Mouse (Mus musculus): Measurements from ENCODE around the gene Klhl28. TPM values are rescaled to one million over a fixed set of nuclear protein-coding genes. Genes with fewer than 3 reads are reported as not detected.

Klhl28 gene
- polyA plus RNA-seq (2015; fragmentation: Nextera tagmentation; extraction: Ambion mirVana) = 20.6 and 21.9 TPM in 2 replicates

GRCm38 (mm10) chr12:64965124-64966026 is at the start of gene Klhl28, which contains the start of gene Togaram1:
Gene Klhl28 (minus strand): TSS chr12:64965534.
Gene Togaram1 (plus strand): TSS chr12:64965804.
- Histone ChIP-seq H3K4me1 (replicated peaks) (peaks cover 50% of the 10 kb centered on the region), H3K27ac (replicated peaks) (peak within 1 kb of the TSS; percentile 88), H3K4me3 (peak within 1 kb of the TSS; percentile 86), H3K9me3 (no peaks in the 10 kb centered on the region), H3K27me3 (no peaks in the 10 kb centered on the region), H3K9ac (peak within 1 kb of the TSS; percentile 77), H3K36me3 (no peaks in the 10 kb centered on the region), H3K4me2 (peak within 1 kb of the TSS; percentile 92)
- under 1% methylated on average over 45 of the region's 45 CpGs for WGBS
- peak; percentile 100 for ATAC-seq (ENCODE audit: low FRiP score, low read depth)

GRCm38 (mm10) chr12:65007725-65008124 is 42.4 kb upstream of the Klhl28 start:
- Histone ChIP-seq H3K4me3 (no peak overlapping the region), H3K27me3 (no peaks in the 10 kb centered on the region), H3K9me3 (no peaks in the 10 kb centered on the region), H3K4me1 (replicated peaks) (no peaks in the 10 kb centered on the region), H3K27ac (replicated peaks) (no peak overlapping the region), H3K9ac (no peak overlapping the region), H3K4me2 (no peak overlapping the region), H3K36me3 (peaks cover 64% of the 10 kb centered on the region)
- no peak for ATAC-seq (ENCODE audit: low FRiP score, low read depth)
- WGBS = 92% methylated on average over 3 of the region's 3 CpGs

GRCm38 (mm10) chr12:64977518-64977917 is 12.2 kb upstream of the Klhl28 start:
- 83% methylated on average over 1 of the region's 1 CpGs for WGBS
- Histone ChIP-seq H3K27ac (replicated peaks) (no peak overlapping the region), H3K27me3 (no peaks in the 10 kb centered on the region), H3K9me3 (no peaks in the 10 kb centered on the region), H3K4me1 (replicated peaks) (peaks cover 4% of the 10 kb centered on the region; the same call in 1 of the 2 replicates), H3K36me3 (peaks cover 23% of the 10 kb centered on the region), H3K4me3 (no peak overlapping the region), H3K4me2 (no peak overlapping the region), H3K9ac (no peak overlapping the region)
- no peak for ATAC-seq (ENCODE audit: low FRiP score, low read depth)

- no peak overlapping the region for H3K27ac ChIP-seq (replicated peaks)
- WGBS = 87% methylated on average over 1 of the region's 1 CpGs
- no peaks in the 10 kb centered on the region for H3K9me3 ChIP-seq
- no peaks in the 10 kb centered on the region for H3K27me3 ChIP-seq
- no peak overlapping the region for H3K4me2 ChIP-seq
- no peak overlapping the region for H3K4me3 ChIP-seq
- no peak for ATAC-seq (ENCODE audit: low FRiP score, low read depth)
- H3K36me3 ChIP-seq = peaks cover 18% of the 10 kb centered on the region
- peaks cover 14% of the 10 kb centered on the region for H3K4me1 ChIP-seq (replicated peaks)
- no peak overlapping the region for H3K9ac ChIP-seq
These were observed 10.9 kb upstream of the Klhl28 start for GRCm38 (mm10) chr12:64976191-64976590.

- peaks cover 20% of the 10 kb centered on the region for H3K4me1 ChIP-seq (replicated peaks)
- no peak overlapping the region for H3K9ac ChIP-seq
- no peak overlapping the region for H3K4me2 ChIP-seq
- ATAC-seq (ENCODE audit: low FRiP score, low read depth) = no peak
- H3K9me3 ChIP-seq = no peaks in the 10 kb centered on the region
- H3K27ac ChIP-seq (replicated peaks) = no peak overlapping the region
- 72% methylated on average over 6 of the region's 6 CpGs for WGBS
- no peaks in the 10 kb centered on the region for H3K27me3 ChIP-seq
- H3K36me3 ChIP-seq = peaks cover 16% of the 10 kb centered on the region
- H3K4me3 ChIP-seq = no peak overlapping the region
These were observed 10.2 kb upstream of the Klhl28 start for GRCm38 (mm10) chr12:64975558-64975957.

GRCm38 (mm10) chr12:64972063-64972462 is 6.7 kb upstream of the Klhl28 start:
- H3K4me1 ChIP-seq (replicated peaks) = peaks cover 49% of the 10 kb centered on the region
- no peak overlapping the region for H3K4me3 ChIP-seq
- H3K27ac ChIP-seq (replicated peaks) = no peak overlapping the region
- no peak for ATAC-seq (ENCODE audit: low FRiP score, low read depth)
- WGBS = 74% methylated on average over 6 of the region's 6 CpGs
- no peaks in the 10 kb centered on the region for H3K9me3 ChIP-seq
- H3K4me2 ChIP-seq = peak overlapping the region; percentile 26
- no peaks in the 10 kb centered on the region for H3K27me3 ChIP-seq
- H3K9ac ChIP-seq = no peak overlapping the region
- H3K36me3 ChIP-seq = no peaks in the 10 kb centered on the region

GRCm38 (mm10) chr12:64971399-64971798 is 6.1 kb upstream of the Klhl28 start:
- H3K4me3 ChIP-seq = no peak overlapping the region
- no peaks in the 10 kb centered on the region for H3K27me3 ChIP-seq
- H3K36me3 ChIP-seq = no peaks in the 10 kb centered on the region
- H3K27ac ChIP-seq (replicated peaks) = no peak overlapping the region
- H3K4me1 ChIP-seq (replicated peaks) = peaks cover 55% of the 10 kb centered on the region
- H3K4me2 ChIP-seq = peak overlapping the region; percentile 66
- ATAC-seq (ENCODE audit: low FRiP score, low read depth) = no peak
- H3K9ac ChIP-seq = no peak overlapping the region
- H3K9me3 ChIP-seq = no peaks in the 10 kb centered on the region

- Histone ChIP-seq H3K4me2 (peak overlapping the region; percentile 92), H3K27ac (replicated peaks) (no peak overlapping the region), H3K4me3 (peak overlapping the region; percentile 86), H3K4me1 (replicated peaks) (peaks cover 68% of the 10 kb centered on the region), H3K36me3 (no peaks in the 10 kb centered on the region), H3K27me3 (no peaks in the 10 kb centered on the region), H3K9ac (peak overlapping the region; percentile 77), H3K9me3 (no peaks in the 10 kb centered on the region)
- ATAC-seq (ENCODE audit: low FRiP score, low read depth) = no peak
- WGBS = 10% methylated on average over 2 of the region's 2 CpGs
These were observed 2.7 kb upstream of the Klhl28 start for GRCm38 (mm10) chr12:64968067-64968466.

- no peak for ATAC-seq (ENCODE audit: low FRiP score, low read depth)
- Histone ChIP-seq H3K9ac (peak overlapping the region; percentile 77), H3K4me1 (replicated peaks) (peaks cover 68% of the 10 kb centered on the region)
These were observed 2.1 kb upstream of the Klhl28 start for GRCm38 (mm10) chr12:64967470-64967869.

GRCm38 (mm10) chr12:64966652-64967435 is 1.5 kb upstream of the Klhl28 start:
- Histone ChIP-seq H3K9me3 (no peaks in the 10 kb centered on the region), H3K27me3 (no peaks in the 10 kb centered on the region), H3K9ac (peak overlapping the region; percentile 77), H3K4me3 (peak overlapping the region; percentile 86), H3K27ac (replicated peaks) (peak overlapping the region; percentile 88), H3K4me2 (peak overlapping the region; percentile 92), H3K4me1 (replicated peaks) (peaks cover 63% of the 10 kb centered on the region), H3K36me3 (no peaks in the 10 kb centered on the region)
- no peak for ATAC-seq (ENCODE audit: low FRiP score, low read depth)
- WGBS = 3% methylated on average over 19 of the region's 19 CpGs

More at GRCm38 (mm10) chr12:64967470-64967869, 2.1 kb upstream of the Klhl28 start:
- peak overlapping the region; percentile 92 for H3K4me2 ChIP-seq
- under 1% methylated on average over 9 of the region's 9 CpGs for WGBS
- H3K27me3 ChIP-seq = no peaks in the 10 kb centered on the region
- H3K36me3 ChIP-seq = no peaks in the 10 kb centered on the region
- H3K4me3 ChIP-seq = peak overlapping the region; percentile 86
- no peaks in the 10 kb centered on the region for H3K9me3 ChIP-seq
- no peak overlapping the region for H3K27ac ChIP-seq (replicated peaks)

GRCm38 (mm10) chr12:64966101-64966631 is 832 bp upstream of the Klhl28 start:
- H3K4me3 ChIP-seq = peak overlapping the region; percentile 86
- peak overlapping the region; percentile 88 for H3K27ac ChIP-seq (replicated peaks)
- no peak; the same call in none of the 2 replicates for ATAC-seq (ENCODE audit: low FRiP score, low read depth)
- no peaks in the 10 kb centered on the region for H3K9me3 ChIP-seq
- H3K36me3 ChIP-seq = no peaks in the 10 kb centered on the region
- peak overlapping the region; percentile 77 for H3K9ac ChIP-seq
- peaks cover 58% of the 10 kb centered on the region for H3K4me1 ChIP-seq (replicated peaks)
- WGBS = under 1% methylated on average over 43 of the region's 44 CpGs
- H3K27me3 ChIP-seq = no peaks in the 10 kb centered on the region
- H3K4me2 ChIP-seq = peak overlapping the region; percentile 92
